Mouse (Mus musculus) cerebellum, adult 2 months (tissue): Measurements from ENCODE around the gene Fam155a.

Source experiments
- CTCF ChIP-seq: fragments of 200-500 bp; IDR thresholded peaks from 2 replicates; pipeline ENCODE4 v1.5.1; 2011; ENCODE audit warnings: low read depth, mild to moderate bottlenecking, control low read depth, low read length, moderate library complexity, borderline replicate concordance; ENCODE audit not compliant: insufficient read depth
- POLR2A ChIP-seq: fragments of 200-500 bp; IDR thresholded peaks from 2 replicates; pipeline ENCODE4 v1.6.1; 2011; ENCODE audit warnings: low read length, control low read depth, borderline replicate concordance; ENCODE audit not compliant: insufficient read depth

GRCm38 (mm10) chr8:9226767-9227166 is 544.2 kb downstream of the Fam155a start:
- TF ChIP-seq CTCF, result no peak
- no peak for TF ChIP-seq POLR2A
